Mouse (Mus musculus) adrenal gland, adult (tissue): ENCODE data around the gene Epb41l3.

Experiments used
- DNase-seq, 2 experiments: peaks; one replicate each; pipeline ENCODE4 v3.0.0; 2022 to 2023; ENCODE audit warnings: low spot score in 1 of 2; ENCODE audit not compliant: inconsistent age in 2 of 2

Gene Epb41l3

DNA sequence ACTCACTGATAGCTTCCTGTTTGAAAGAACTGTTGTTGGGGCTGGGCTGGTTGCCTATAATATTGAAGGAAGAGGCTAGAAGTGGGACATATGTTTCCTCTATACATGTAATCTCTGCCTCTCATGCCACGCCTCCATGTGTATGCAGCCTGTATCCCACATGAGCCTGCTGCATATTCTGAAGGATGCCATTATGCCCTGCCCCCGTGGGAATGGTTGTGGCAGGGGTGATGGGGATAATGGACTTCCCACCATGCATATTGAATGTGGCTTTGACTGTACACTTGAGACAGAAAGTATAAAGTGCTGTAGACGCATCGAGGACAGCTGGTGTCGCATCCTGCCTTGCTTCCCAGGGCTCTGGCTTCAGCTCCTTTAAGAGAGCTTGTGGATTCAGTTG is 155.9 kb downstream of the Epb41l3 start:
- DNase-seq: no peak

DNA sequence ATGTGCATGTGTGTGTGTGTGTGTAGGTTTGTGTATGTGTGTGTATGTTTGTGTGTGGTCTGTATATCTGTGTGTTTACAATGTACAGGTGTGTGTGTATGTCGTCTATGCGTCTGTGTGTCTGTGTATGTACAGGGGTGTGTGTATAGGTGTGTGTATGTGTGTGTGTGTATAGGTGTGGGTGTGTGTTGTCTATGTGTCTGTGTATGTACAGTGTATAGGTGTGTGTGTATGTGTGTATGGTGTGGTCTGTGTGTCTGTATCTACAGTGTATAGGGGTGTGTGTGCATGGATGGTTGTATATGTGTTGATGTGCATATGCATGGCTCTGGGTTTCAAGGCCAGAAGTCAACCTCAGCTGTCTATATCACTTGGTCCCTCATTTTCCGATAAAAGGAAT is 161.7 kb downstream of the Epb41l3 start:
- DNase-seq: no peak

- DNase-seq: no peak
These were observed 163.4 kb downstream of the Epb41l3 start for GRCm38 (mm10) chr17:69238810-69239373.

GRCm38 (mm10) chr17:69239423-69239822 is 163.9 kb downstream of the Epb41l3 start:
- no peak for DNase-seq

- no peak for DNase-seq
These were observed 180.4 kb downstream of the Epb41l3 start for GRCm38 (mm10) chr17:69255834-69256233.

- DNase-seq: peak in 1 of 2 experiments; percentile 36
These were observed 181.0 kb downstream of the Epb41l3 start for GRCm38 (mm10) chr17:69256441-69256840.

- DNase-seq: no peak
These were observed 188.5 kb downstream of the Epb41l3 start for GRCm38 (mm10) chr17:69263810-69264565.

DNA sequence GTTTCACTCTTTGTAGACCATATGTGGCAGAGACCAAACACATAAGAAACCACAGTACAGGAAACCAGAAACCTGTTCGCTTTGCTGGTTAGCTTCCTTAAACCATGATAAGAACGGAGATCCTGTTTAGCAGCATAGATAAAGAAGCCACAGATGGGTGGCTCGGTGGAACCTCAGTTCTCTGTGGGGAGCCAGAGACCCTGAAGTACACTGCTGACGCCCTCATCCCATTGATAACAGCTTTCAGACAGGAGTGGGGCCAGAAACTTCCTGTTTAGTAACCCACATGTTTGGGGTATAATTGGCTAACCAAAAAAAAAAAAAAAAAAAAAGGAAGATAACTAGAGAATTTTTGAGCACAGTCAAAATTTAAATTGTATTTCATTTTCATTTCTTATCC is 189.7 kb downstream of the Epb41l3 start:
- DNase-seq: no peak

- DNase-seq: no peak
These were observed 190.4 kb downstream of the Epb41l3 start for GRCm38 (mm10) chr17:69265759-69266463.

GRCm38 (mm10) chr17:69266936-69267335 is 191.5 kb downstream of the Epb41l3 start:
- DNase-seq: no peak

GRCm38 (mm10) chr17:69267526-69267925 is 192.0 kb downstream of the Epb41l3 start:
- no peak for DNase-seq

DNA sequence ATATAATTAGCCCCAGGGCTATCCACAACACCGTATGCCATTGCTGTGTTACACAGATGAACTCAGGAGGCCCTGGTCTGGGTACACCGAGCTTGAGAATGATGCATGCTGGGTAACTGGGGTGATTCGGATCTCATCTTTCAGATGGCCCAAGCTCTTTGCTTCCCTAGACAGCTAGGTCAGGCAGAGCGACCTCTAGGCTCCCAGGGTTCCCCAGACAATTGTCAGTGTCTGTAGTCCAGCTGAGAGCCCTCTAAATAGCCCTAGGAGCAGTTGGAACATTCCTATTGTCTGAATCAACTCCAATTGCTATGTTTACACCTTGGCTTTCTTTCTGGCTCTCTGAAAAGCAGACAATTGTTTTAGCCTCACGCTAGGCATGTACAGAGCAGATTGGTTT is 201.9 kb downstream of the Epb41l3 start:
- DNase-seq: peak in 1 of 2 experiments; percentile 30

- DNase-seq: no peak
These were observed 209.0 kb downstream of the Epb41l3 start for GRCm38 (mm10) chr17:69284511-69284910.

DNA sequence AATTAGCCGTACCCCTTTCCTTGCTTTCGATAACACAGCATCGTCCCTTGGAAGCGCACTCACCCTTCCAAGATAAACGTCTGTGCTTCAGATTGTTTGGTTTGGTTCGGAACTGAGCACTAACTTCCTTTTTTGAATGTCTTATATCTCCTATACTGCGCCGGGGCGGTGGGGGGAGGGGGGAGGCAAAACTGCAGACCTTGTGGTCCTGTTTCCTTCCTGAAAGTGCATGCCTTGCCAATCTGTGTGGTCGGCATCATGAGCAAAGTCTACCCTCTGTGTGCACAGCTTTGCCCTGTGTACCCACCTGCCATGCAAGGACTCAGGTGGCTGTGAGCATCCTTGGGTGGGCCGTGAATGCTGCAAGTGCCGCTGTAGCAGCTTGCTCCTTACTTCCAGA is 212.6 kb downstream of the Epb41l3 start:
- no peak for DNase-seq

DNA sequence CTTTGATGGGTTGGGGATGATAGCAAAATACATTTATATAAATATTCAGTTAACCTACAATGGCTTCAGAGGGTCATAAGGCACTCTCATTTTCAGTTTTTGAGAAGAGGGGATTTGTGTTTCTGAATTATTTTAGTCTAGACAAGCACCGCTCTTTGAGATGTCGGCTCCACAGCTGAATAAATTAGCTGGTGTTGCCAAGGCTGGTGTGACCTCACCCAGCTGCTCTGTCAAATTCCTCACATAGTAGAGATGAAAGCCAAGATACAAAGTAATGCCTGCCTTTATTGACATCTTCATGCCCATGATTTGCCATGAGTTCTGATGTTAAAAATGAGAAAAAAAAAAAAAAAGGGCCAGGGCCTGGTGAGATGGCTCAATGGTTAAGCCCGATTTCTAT is 214.8 kb downstream of the Epb41l3 start:
- no peak for DNase-seq

GRCm38 (mm10) chr17:69301552-69301951 is 226.1 kb downstream of the Epb41l3 start:
- DNase-seq: no peak

- DNase-seq: no peak
These were observed 228.2 kb downstream of the Epb41l3 start for GRCm38 (mm10) chr17:69303579-69304274.

GRCm38 (mm10) chr17:69307636-69308035 is 232.2 kb downstream of the Epb41l3 start:
- DNase-seq: no peak

DNA sequence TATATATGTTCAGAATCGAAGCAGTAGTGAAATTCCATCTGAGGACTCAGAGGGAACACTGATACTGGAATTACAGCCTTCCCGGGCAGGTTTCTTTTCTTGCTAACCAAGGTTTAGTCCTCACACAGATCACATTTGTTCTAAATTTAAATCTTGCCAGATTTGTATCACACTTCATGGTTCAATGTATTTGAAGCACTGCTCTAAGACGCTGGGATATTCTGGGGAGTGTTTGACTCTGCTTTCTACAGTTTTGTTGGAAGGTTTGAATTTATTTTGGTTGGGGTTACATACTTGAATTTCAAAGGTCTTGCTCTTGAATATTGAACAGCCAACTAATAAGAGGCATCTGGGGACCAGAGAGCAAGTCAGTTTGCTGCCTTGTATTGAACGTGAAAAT is 234.4 kb downstream of the Epb41l3 start:
- DNase-seq: no peak

GRCm38 (mm10) chr17:69320496-69320895 is 245.0 kb downstream of the Epb41l3 start:
- no peak for DNase-seq

GRCm38 (mm10) chr17:69322721-69323120 is 247.2 kb downstream of the Epb41l3 start:
- no peak for DNase-seq
